Mouse (Mus musculus): ENCODE data around the gene Txndc11.

The Txndc11 gene

DNA sequence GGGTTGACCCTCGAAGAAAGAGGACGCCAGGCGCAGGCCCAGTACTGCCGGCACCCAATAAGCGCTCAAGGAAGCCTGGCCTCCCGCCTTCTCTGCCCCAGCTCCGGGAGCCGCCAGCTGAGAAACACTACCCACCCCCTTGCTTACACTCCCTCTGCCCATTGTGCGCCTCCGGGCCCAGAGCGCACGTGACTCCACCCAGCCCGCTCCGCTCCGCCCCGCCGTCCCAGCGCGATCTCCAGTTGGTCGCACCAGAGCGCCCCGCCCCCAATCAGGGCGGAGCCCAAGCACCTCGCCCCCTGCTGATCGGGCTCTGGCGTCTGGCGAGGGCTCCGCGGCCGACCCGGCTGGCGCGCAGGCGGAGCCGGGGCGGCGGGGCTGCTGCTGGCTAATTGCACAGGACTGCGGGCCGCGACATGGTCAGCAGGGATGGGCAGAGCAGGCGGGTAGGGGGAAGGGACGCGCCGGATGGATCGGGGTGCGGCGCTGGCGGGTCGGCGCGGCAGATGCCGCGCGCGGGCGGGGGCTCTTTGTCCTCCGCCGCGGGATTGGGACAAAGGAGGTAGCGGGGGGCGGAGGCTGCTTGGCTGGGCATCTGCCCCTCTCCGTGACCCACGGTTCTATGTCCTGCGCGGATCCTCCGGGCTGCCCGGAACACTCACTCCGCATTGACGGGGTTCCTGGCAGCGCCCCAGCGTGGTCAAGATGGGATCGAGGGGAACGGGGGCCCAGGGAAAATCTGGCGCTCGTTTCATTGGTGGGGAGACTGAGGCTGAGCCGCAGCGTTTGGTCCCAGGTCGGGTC, 68.2 kb downstream of the Txndc11 start, which contains the start of gene Litaf:
Litaf (minus strand) TSS at position 129 of the 804 bp plus-strand sequence.
- DNase-seq (ENCODE audit: low read depth, low spot score) = peak; percentile 96

DNA sequence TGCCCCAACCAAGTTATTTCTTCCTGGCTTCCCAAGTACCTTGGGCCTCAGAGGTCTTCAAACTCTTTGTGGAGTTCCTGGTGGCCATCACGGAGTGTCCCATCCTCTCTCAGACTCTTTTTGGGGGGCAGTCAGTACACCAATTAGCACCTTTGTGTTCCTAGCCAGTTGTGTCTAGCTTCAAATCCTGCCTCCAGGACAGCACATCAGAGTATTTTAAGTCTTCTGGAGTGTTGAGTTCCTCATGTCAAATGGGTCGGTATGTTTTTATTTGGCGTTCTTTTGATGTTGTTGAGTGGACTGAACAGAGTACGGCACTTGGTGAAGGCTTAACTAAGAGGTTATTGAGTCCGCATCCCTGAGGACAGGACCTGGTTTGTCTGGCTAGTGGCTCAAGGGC, 69.0 kb downstream of the Txndc11 start:
- no peak for DNase-seq (ENCODE audit: low read depth, low spot score)

DNA sequence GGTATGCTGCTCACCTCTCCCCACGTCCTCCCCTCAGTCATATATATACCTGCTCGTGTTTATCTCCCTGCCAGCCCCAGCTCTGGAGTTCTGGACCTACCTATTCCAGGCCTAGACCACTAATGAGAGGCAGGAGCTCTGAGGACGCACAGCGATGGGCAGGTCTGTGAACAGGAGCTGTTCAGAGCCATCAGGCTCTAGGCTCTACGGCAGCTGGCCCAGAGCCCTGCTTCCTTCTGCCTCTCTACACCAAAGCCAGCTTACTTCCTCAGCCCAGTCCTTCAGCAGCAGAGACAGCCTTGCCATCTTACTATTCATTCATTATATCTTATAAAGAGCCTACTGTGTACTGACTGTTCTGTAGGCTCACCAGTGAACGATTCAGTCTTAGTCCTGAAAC, 69.7 kb downstream of the Txndc11 start:
- no peak for DNase-seq (ENCODE audit: low read depth, low spot score)

DNA sequence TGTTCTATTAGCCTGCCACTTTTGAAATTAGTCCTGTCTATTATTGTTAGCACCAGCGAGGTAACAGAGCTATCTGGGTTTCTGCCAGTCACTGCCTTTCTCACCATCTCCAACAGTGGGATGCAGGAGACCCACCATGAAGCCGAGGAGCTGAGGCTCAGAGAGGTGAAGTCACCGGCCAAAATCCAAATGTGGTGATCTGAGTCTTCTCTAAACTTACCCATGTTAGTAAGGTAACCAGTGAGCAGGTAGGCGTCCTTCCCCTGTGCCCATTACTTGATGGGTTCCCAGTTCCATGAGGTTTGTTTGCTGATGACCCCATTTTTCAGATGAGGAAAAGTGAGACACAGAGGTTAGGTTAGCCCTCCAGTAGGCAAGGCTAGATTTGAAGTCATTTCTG, 70.1 kb downstream of the Txndc11 start:
- no peak for DNase-seq (ENCODE audit: low read depth, low spot score)

DNA sequence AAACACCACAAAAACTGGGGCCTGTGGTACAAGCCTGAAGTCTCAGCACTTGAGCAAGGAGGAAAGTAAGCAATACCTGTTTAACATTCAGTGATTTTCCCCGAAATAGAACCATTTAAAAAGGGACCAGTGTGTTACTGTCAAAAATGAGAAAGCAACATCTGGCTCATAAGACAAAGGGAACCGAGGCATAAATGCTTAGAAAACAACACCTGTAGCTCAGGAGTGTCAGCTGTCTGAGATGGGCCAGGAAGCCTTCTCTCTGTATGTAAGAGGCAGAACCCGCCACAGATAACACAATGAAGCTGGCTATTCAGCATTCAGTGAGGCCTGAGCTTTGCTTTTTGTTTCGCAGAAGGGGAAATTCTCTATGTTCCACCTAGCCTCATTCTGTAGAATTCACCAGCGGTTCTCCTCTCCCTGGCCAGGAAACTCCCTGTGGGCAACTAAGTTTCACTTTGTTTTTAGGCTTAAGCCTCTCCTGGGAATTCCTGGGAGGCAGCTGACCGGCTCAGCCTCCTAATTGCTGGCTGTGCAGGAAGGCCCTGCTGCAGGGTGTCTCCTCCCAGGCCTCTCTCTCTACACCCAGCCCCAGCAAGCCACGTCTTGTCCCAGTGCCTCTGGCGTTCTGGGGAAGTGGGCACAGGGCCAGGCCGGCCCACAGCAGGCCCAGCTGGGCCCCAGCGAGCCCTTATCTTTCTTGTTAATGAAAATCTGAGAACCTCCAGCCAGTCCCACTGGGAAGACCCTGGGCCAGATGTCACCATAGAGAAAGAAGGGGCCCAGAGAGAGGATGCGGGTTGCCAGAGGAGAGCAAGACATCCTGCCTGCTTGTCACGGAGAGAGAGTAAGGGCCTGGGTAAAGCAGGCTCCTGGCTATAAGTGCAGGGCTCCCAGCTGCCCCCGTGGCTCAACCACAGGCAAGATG, 71.4 kb downstream of the Txndc11 start:
- no peak for DNase-seq (ENCODE audit: low read depth, low spot score)

GRCm38 (mm10) chr16:11060645-11061044, 73.8 kb downstream of the Txndc11 start, which contains the start of gene Snn:
Snn (plus strand) TSS chr16:11060945.
- no peak for DNase-seq (ENCODE audit: low read depth, low spot score)

- DNase-seq (ENCODE audit: low read depth, low spot score) = no peak
Observed at GRCm38 (mm10) chr16:11055916-11056315, 78.5 kb downstream of the Txndc11 start.

GRCm38 (mm10) chr16:11054871-11055270, 79.6 kb downstream of the Txndc11 start:
- no peak for DNase-seq (ENCODE audit: low read depth, low spot score)

GRCm38 (mm10) chr16:11054409-11054808, 80.0 kb downstream of the Txndc11 start:
- DNase-seq (ENCODE audit: low read depth, low spot score) = no peak

DNA sequence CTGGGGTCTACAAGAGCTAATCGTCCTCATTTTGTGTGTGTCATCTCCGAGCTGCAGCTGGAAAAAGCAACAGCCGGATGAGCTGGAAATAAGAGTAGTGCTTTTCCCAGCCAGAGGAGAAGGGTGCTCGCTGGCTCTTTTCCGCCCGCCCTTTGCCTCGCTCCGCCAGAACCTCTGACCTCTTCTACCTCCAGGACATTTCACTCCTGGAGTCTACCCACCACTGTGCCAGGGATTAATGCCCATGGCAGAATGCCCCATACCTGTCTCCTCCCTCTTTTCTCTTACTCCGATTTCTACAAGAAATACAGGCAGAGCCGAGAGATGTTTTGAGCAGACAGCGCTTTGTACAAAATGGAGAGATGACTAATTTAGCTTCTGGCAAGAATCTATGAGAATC, 83.3 kb downstream of the Txndc11 start:
- no peak for DNase-seq (ENCODE audit: low read depth, low spot score)

GRCm38 (mm10) chr16:11050226-11050625, 84.2 kb downstream of the Txndc11 start:
- DNase-seq (ENCODE audit: low read depth, low spot score) = no peak

DNA sequence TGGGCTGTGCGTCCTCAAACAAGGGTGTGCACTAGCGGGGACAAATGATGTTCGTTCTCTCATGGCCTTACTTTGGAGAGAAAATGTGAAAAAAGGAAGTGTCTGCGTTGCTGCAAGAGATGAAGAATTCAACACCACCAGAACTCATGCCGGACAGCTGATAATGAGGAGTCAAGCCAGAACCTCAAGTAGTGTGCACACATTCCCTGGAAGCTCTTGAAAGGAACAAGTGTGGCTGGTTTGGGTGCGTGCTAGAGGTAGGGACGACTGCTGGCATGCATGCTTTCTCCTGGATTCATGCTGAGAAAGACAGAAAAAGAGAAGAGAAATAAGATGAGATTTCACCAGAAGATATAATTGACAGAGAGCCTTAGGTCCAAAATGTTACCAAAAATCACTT, 87.3 kb downstream of the Txndc11 start:
- DNase-seq (ENCODE audit: low read depth, low spot score) = no peak

- no peak for DNase-seq (ENCODE audit: low read depth, low spot score)
Observed at GRCm38 (mm10) chr16:11046437-11046836, 88.0 kb downstream of the Txndc11 start.

DNA sequence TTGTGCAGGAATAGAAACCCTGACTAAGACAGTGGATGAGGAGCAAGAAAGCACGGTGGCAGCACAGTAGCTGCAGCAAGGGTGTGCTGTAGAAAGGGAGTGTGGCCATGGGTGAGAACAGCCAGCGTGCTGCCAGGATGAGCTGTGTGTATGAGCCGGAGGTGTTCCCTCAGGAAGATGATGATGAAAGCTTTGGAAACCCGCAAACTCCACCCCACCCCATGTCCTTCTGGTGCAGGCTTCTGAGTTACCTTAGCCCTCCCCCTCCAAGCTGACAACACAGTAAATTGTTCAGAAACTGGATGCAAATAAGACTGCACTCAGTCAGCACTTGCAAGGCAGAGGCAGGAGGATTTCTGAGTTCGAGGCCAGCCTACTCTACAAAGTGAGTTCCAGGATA, 91.2 kb downstream of the Txndc11 start:
- DNase-seq (ENCODE audit: low read depth, low spot score) = no peak

DNA sequence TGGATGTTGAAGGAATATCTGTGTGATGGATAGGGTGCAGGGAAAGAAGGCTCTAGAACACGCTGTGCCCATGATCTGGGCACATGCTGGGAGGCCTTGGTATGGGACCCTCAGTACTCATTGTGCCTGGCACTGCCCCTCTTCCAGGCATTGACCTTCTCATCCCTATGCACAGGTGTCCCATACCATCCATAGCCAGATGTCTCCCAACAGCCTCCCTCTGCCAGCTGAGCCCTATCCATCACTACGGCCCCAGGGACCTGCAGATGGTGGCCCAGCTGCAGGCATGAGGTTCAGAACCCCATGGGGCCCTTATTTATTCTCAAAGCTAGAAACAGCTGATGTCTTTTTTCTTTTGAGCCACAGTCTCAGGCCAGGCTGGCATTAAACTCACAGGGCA, 93.8 kb downstream of the Txndc11 start:
- no peak for DNase-seq (ENCODE audit: low read depth, low spot score)

DNA sequence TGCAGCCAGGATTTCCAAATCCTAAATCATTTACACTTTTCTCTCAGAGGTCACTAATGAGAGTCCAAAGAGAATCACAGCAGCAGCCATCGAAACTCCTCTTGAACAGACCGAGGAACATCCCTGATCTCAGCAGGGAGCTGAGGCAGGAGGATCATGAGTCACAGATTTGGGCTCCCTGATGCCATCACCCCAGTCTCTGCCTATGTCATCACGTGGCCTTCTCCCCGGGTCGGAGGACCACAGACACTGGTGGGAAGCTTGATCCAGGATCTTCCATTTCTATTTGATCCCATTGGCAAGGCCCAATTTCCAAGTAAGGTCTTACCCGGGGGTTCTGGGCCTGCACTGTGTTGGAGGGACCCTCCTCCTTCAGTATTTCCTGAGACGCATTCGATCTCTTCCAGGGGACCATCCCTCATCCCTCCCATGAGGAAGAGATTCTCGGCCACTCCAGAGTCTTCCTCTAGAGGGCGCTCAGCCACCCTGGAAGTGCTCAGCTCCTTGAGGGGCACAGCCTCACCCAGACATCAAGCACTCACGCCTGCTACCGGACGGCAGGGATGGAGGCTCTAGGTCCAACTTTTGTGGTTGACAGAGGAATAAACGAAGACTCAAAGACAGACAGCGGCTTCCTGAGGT, 98.5 kb downstream of the Txndc11 start:
- no peak for DNase-seq (ENCODE audit: low read depth, low spot score)

GRCm38 (mm10) chr16:11035273-11035672, 99.2 kb downstream of the Txndc11 start:
- no peak for DNase-seq (ENCODE audit: low read depth, low spot score)

DNA sequence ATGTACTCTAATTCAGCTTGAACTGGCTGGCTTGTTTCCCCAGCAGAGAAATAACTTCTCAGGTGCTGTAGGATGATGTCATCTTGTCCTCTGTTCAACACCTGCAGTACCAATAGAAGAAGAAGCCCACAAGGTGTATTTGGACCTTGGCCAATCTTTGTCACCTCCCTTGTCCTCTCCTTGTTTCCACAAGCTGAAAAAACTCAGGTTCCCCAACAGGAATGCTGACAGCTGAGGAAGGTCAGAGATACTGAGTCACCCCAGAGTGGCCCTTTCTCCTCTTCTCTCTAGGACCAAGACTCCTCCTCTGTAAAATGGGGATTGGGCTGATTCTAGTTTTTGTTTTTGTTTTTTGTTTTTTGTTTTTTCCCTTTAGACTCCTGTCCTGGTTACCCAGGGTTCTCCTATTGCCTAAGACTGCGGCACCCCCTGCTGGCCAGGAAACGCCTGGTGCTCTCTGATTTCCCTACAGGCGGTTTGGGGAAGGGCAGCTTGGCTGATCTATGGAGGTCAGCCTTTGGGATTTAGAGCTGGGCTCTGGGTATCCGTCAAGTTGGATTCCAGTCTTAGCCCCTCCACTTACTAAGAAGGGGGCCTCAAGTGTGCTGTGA, 100.2 kb downstream of the Txndc11 start:
- DNase-seq (ENCODE audit: low read depth, low spot score) = no peak

DNA sequence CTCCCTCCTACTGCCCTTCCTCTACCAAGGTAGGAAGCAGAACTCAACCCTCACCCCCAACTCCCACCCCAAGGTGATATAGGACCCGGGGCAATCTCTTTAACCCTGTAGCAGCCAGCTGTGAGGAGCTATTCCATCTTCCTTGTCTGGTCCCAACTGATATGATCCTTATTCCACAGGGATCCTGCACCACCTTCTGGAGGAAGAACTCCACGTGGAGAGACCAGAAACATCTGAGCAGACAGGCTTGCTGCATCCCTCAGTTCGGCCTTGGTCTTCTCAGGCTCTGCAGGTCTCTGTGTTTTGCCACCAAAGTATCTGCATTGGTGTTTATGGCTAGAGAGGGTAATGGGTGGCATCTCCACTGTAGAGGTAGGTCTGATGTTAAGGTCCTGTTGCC, 103.1 kb downstream of the Txndc11 start:
- DNase-seq (ENCODE audit: low read depth, low spot score) = no peak

DNA sequence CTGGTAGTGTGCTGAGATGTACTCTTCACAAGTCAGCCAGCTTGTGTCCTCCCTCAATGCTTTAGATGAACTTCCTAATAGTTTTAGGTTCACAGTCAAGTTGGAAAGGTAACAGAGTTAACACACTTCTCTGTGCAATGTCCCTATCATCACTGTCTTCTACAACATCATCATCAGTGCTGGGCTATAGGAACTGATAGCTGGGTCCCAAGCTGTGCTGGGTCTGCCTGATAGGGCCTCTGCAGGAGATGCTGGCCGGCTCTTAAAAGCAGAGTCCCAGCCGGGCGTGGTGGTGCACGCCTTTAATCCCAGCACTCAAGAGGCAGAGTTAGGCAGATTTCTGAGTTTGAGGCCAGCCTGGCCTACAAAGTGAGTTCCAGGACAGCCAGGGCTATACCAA, 103.6 kb downstream of the Txndc11 start:
- no peak for DNase-seq (ENCODE audit: low read depth, low spot score)

- DNase-seq (ENCODE audit: low read depth, low spot score) = no peak
Observed at GRCm38 (mm10) chr16:11028206-11028605, 106.2 kb downstream of the Txndc11 start.

Measured in brain, embryonic 18.5 days (tissue).